Comparison of ENCODE assay signal across 14 mouse cellular contexts in genomic region chr3:59243384-59243783, GRCm38 (mm10). TPM values are rescaled to one million over a fixed set of nuclear protein-coding genes. Genes with fewer than 3 reads are reported as not detected.
DNase-seq lines count a peak whose midpoint lies in the region; ATAC-seq and TF ChIP-seq lines count a peak whose summit lies in the region.
"Had no signal": no experiment of that assay in that cellular context is flagged by ENCODE, and none has a peak within 500 bp of the region (broad histone marks: within the 10 kb centered on the region; RNA-seq: fewer than 3 reads in every experiment).

No protein-coding gene starts in this region.

- WGBS in heart, embryonic 10.5 days: 64% methylated on average over 6 of the region's 6 CpGs
- WGBS in cerebellum, adult 2 months: 41% methylated on average over 6 of the region's 6 CpGs
- 65% methylated on average over 6 of the region's 6 CpGs for WGBS in liver, embryonic 12.5 days (ENCODE audit: insufficient replicate concordance)

- TF ChIP-seq CTCF in cerebellum, adult 2 months (IDR thresholded peaks at IDR 0.05; ENCODE audit: borderline replicate concordance, insufficient read depth, low read depth, low read length): no peak
- no peak for TF ChIP-seq CTCF in layer of hippocampus, adult 2 months (conservative IDR thresholded peaks at IDR 0.05)

- no peak overlapping the region for H3K27ac ChIP-seq in heart, embryonic 10.5 days
- peak overlapping the region; percentile 26; the same call in 1 of the 2 replicates for H3K27ac ChIP-seq in cerebellum, adult 2 months (ENCODE audit: insufficient read depth, low read length)
- peak overlapping the region; percentile 47; the same call in 1 of the 2 replicates for H3K27ac ChIP-seq in layer of hippocampus, adult 2 months
- H3K27ac ChIP-seq in liver, embryonic 12.5 days: no peak overlapping the region
- H3K27ac ChIP-seq: limb, embryonic 15.5 days; neural tube, embryonic 15.5 days had no signal

- no peaks in the 10 kb centered on the region for H3K36me3 ChIP-seq in heart, embryonic 10.5 days
- H3K36me3 ChIP-seq in liver, embryonic 12.5 days: no peaks in the 10 kb centered on the region
- H3K36me3 ChIP-seq: limb, embryonic 15.5 days; neural tube, embryonic 15.5 days had no signal

- no peaks in the 10 kb centered on the region for H3K4me1 ChIP-seq in heart, embryonic 10.5 days
- H3K4me1 ChIP-seq in cerebellum, adult 2 months (ENCODE audit: control insufficient read depth, insufficient read depth, low read length): no peaks in the 10 kb centered on the region; the same call in 1 of the 2 replicates
- H3K4me1 ChIP-seq in liver, embryonic 12.5 days: no peaks in the 10 kb centered on the region
- H3K4me1 ChIP-seq: neural tube, embryonic 15.5 days had no signal

- H3K9ac ChIP-seq in liver, embryonic 12.5 days: no peak overlapping the region
- H3K9ac ChIP-seq: limb, embryonic 15.5 days; neural tube, embryonic 15.5 days had no signal

- DNase-seq in heart, postnatal 10 days: peak; percentile 29 to 55
- DNase-seq in heart, embryonic 10.5 days (ENCODE audit: low spot score): no peak
- peak; percentile 60 to 67 for DNase-seq in cerebellum, adult 2 months
- DNase-seq in layer of hippocampus, adult 2 months (ENCODE audit: low spot score in 2 of 2): peak; percentile 78 to 86
- peak; percentile 91 for DNase-seq in right cerebral cortex, adult 18-20 months
- no peak for DNase-seq in embryo, embryonic 11 days
- DNase-seq in B cell, adult 2 months: no peak
- DNase-seq: gastrocnemius, postnatal 25 days had no signal

- no peak overlapping the region for H3K4me2 ChIP-seq in liver, embryonic 12.5 days
- H3K4me2 ChIP-seq: limb, embryonic 15.5 days; neural tube, embryonic 15.5 days had no signal

- ATAC-seq in liver, embryonic 12.5 days: no peak
- ATAC-seq: activated CD4-positive, CD25-positive, alpha-beta regulatory T cell, adult 4 months had no signal

- intact Hi-C loops in heart, postnatal 10 days (cut with DNase I): no loop called here

- H3K27me3 ChIP-seq in heart, embryonic 10.5 days (ENCODE audit: insufficient read depth, poor library complexity, severe bottlenecking): no peaks in the 10 kb centered on the region
- H3K27me3 ChIP-seq in cerebellum, adult 2 months (ENCODE audit: control insufficient read depth, insufficient read depth, low read length): no peaks in the 10 kb centered on the region
- H3K27me3 ChIP-seq in liver, embryonic 12.5 days (replicated peaks): no peaks in the 10 kb centered on the region
- H3K27me3 ChIP-seq: limb, embryonic 15.5 days; megakaryocyte, embryonic 14.5 days; neural tube, embryonic 15.5 days had no signal

- H3K4me3 ChIP-seq in heart, embryonic 10.5 days: no peak overlapping the region
- H3K4me3 ChIP-seq in cerebellum, adult 2 months (replicated peaks; ENCODE audit: insufficient read depth, low read depth, low read length): no peak overlapping the region
- no peak overlapping the region for H3K4me3 ChIP-seq in layer of hippocampus, adult 2 months
- no peak overlapping the region for H3K4me3 ChIP-seq in liver, embryonic 12.5 days
- H3K4me3 ChIP-seq: limb, embryonic 15.5 days; megakaryocyte, embryonic 14.5 days; neural tube, embryonic 15.5 days had no signal

- no peak for TF ChIP-seq POLR2A in cerebellum, adult 2 months (IDR thresholded peaks at IDR 0.05; ENCODE audit: borderline replicate concordance, insufficient read depth, low read length)

- no peaks in the 10 kb centered on the region for H3K9me3 ChIP-seq in heart, embryonic 10.5 days
- no peaks in the 10 kb centered on the region for H3K9me3 ChIP-seq in liver, embryonic 12.5 days (replicated peaks)
- H3K9me3 ChIP-seq: limb, embryonic 15.5 days; megakaryocyte, embryonic 14.5 days; neural tube, embryonic 15.5 days had no signal

RNA-seq across cellular contexts. Expression of gene P2ry12, which starts 19.3 kb away (rescaled TPM):
- total RNA-seq in heart, postnatal 10 days (2021): 1 to 10 TPM; 2.0 to 2.1 TPM
- 0.30 and 0.73 TPM in 2 replicates for polyA plus RNA-seq in heart, embryonic 10.5 days (2016; fragmentation: Nextera tagmentation; extraction: Ambion mirVana)
- 16.1 and 17.5 TPM in 2 replicates for polyA plus RNA-seq in cerebellum, adult 2 months (2012; rRNA removed)
- 10 to 100 TPM; 38.5 to 43.3 TPM for total RNA-seq in layer of hippocampus, adult 2 months (2021)
- polyA plus RNA-seq in liver, embryonic 12.5 days (2016; fragmentation: Nextera tagmentation; extraction: Ambion mirVana): 1.4 and 2.2 TPM in 2 replicates

RNA-seq across cellular contexts. Expression of gene P2ry13, which starts 32.7 kb away (rescaled TPM):
- under 1 TPM; 0.69 to 0.79 TPM for total RNA-seq in heart, postnatal 10 days (2021)
- 0.16 and 0.29 TPM in 2 replicates for polyA plus RNA-seq in heart, embryonic 10.5 days (2016; fragmentation: Nextera tagmentation; extraction: Ambion mirVana)
- 3.7 and 4.1 TPM in 2 replicates for polyA plus RNA-seq in cerebellum, adult 2 months (2012; rRNA removed)
- 10 to 100 TPM in 1 of 2 experiments, 1 to 10 TPM in 1; 9.4 to 10.1 TPM for total RNA-seq in layer of hippocampus, adult 2 months (2021)
- polyA plus RNA-seq in liver, embryonic 12.5 days (2016; fragmentation: Nextera tagmentation; extraction: Ambion mirVana): 1.6 and 1.8 TPM in 2 replicates

RNA-seq across cellular contexts. Expression of gene Gpr87, which starts 48.5 kb away (rescaled TPM):
- not detected for total RNA-seq in heart, postnatal 10 days (2021)
- polyA plus RNA-seq in heart, embryonic 10.5 days (2016; fragmentation: Nextera tagmentation; extraction: Ambion mirVana): 0.18 TPM in 1 of 2 replicates, not detected in the other
- polyA plus RNA-seq in cerebellum, adult 2 months (2012; rRNA removed): not detected in 2 replicates
- not detected for total RNA-seq in layer of hippocampus, adult 2 months (2021)
- 0.08 TPM in 1 of 2 replicates, not detected in the other for polyA plus RNA-seq in liver, embryonic 12.5 days (2016; fragmentation: Nextera tagmentation; extraction: Ambion mirVana)
- total RNA-seq: gastrocnemius, postnatal 25 days had no signal
- polyA plus RNA-seq: activated CD4-positive, CD25-positive, alpha-beta regulatory T cell, adult 4 months; cortical plate, adult 2 months had no signal

Comparison
In these comparisons a context has a peak if more than half of its experiments do, and no peak if none do; other contexts are left out.
1. DNase-seq: peak in heart, postnatal 10 days (2 of 2), cerebellum, adult 2 months (2 of 2), layer of hippocampus, adult 2 months (2 of 2) and right cerebral cortex, adult 18-20 months (single experiment); none in heart, embryonic 10.5 days (single experiment), embryo, embryonic 11 days (single experiment) and B cell, adult 2 months (0 of 2).
2. H3K27ac ChIP-seq: peak in cerebellum, adult 2 months (single experiment) and layer of hippocampus, adult 2 months (single experiment); none in heart, embryonic 10.5 days (single experiment) and liver, embryonic 12.5 days (single experiment).